Mouse (Mus musculus): Measurements from ENCODE around the gene Msi2. TPM values are rescaled to one million over a fixed set of nuclear protein-coding genes. Genes with fewer than 3 reads are reported as not detected.

The Msi2 gene
- 95.0 TPM for polyA plus RNA-seq (2014; fragmentation: Illumina TruSeq; extraction: RNeasy Lipid Tissue Mini Kit (QIAGEN cat#74804); ENCODE audit: low read depth, low replicate concordance)

DNA sequence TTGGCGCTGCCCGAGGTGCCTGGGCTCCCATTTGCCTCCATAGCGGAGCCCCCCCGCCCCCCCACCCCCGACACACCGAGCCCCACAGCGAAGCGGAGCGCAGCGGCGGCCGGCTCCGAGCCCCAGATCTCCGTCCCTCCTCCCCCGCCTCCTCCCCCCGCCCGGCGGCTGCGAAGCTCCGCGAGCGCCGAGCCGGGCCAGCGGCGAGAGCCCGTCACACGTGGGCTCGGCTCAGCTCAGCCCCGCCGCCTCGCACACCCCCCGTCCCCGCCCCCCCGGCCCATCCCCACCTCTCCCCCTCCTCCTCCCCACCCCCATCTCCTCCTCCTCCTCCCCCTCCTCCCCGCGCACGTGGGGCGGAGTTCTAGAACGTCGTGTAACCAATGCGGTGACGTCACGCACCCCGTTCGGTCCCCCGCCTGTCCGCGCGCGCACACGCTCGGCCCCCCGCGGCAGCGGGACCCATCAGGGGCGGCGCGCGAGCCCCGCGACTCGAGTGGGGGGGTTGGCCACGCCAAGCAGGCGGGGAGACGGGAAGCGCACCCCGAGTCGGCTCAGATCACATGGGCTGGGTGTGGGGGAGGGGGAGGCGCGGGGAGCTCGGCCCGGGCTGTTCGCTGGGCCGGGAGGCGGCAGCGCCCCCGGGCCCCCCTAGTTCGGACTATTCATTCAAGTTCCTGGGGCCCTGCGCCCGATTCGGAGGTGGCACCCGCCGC lies at the start of gene Msi2:
TSS of gene Msi2 (minus strand) at position 464 of the 716 bp plus-strand sequence.

DNA sequence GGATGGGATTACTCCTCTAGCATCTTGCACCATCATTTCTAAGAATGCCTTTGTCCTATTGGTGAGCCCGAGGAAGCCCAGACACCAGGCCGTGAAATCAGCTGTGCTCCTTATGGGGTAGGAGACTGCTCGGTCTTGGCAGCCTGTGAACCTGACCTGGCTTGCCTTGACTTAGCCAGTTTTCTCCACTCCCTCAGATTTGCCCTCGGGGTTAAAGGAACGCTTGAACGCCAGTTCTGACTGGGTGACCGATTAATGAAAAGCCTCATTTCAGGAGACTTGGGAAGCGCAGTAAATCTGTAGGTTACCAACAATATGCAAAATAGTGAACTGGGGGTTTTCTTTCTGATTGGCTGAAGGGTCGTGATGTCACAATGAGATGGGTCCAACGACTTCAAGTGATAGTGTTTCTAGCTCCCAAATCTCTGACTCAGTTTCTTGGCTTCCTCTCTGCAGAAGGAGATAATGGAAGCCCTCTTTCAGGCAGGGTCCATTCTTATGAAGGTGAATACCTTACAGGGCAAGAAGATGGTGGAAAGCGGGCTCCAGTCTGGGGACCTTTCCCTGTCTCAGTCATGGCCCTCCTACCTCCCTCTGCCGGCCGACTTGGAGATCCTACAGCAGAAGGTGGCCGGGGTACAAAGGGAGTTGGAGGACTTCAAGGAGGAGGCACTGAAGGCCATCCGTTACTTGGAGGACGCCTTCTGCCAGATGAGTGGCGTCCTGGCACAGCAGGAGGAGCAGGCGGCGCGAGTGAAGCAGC lies 424.5 kb downstream of the Msi2 start, which contains the start of gene Ccdc182:
TSS of gene Ccdc182 (plus strand) at position 428 of the 763 bp plus-strand sequence.

Other genes starting within 250 kb of the Msi2 start
- 18.0 TPM for gene Akap1, start 146.1 kb upstream of the Msi2 start, polyA plus RNA-seq (2014; fragmentation: Illumina TruSeq; extraction: RNeasy Lipid Tissue Mini Kit (QIAGEN cat#74804); ENCODE audit: low read depth, low replicate concordance)
- gene Scpep1, start 237.0 kb upstream of the Msi2 start, polyA plus RNA-seq (2014; fragmentation: Illumina TruSeq; extraction: RNeasy Lipid Tissue Mini Kit (QIAGEN cat#74804); ENCODE audit: low read depth, low replicate concordance) = 75.4 TPM
- gene Elobl, start 248.4 kb upstream of the Msi2 start, polyA plus RNA-seq (2014; fragmentation: Illumina TruSeq; extraction: RNeasy Lipid Tissue Mini Kit (QIAGEN cat#74804); ENCODE audit: low read depth, low replicate concordance) = not detected